Mouse (Mus musculus): ENCODE measurements around the gene Ufd1.

DNA sequence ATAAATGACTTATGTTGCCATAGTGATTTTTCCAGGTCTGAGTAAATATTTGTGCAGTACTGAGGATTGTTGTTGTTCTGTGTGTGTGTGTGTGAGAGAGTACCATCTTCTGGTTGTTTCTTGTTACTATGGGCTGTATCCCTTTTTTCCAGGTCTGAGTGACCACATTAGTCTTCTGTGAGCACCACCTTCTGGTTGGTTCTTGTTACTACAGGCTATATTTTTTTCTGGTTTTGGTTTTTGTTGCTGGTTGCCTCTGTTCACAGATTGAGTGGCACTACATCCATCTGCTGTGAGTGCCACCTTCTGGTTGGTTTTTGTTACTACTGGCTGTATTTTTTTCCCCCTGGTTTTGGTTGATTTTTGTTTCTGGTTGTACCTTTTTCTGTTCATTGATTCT lies 47.0 kb downstream of the Ufd1 start:
- TF ChIP-seq GATA1 (IDR thresholded peaks at IDR 0.05; ENCODE audit: borderline replicate concordance, low read length) = no peak
- TF ChIP-seq FLI1 (IDR thresholded peaks at IDR 0.05; ENCODE audit: low read length) = no peak

Measured in megakaryocyte, embryonic 14.5 days (primary cell).